Mouse (Mus musculus): ENCODE data around the gene Os9. TPM values are rescaled to one million over a fixed set of nuclear protein-coding genes. Genes with fewer than 3 reads are reported as not detected.
A peak's percentile ranks its signal among the peaks of the same experiment; 100 is the strongest.

Os9 gene
- polyA plus RNA-seq, 1 experiment, result 106 TPM

DNA sequence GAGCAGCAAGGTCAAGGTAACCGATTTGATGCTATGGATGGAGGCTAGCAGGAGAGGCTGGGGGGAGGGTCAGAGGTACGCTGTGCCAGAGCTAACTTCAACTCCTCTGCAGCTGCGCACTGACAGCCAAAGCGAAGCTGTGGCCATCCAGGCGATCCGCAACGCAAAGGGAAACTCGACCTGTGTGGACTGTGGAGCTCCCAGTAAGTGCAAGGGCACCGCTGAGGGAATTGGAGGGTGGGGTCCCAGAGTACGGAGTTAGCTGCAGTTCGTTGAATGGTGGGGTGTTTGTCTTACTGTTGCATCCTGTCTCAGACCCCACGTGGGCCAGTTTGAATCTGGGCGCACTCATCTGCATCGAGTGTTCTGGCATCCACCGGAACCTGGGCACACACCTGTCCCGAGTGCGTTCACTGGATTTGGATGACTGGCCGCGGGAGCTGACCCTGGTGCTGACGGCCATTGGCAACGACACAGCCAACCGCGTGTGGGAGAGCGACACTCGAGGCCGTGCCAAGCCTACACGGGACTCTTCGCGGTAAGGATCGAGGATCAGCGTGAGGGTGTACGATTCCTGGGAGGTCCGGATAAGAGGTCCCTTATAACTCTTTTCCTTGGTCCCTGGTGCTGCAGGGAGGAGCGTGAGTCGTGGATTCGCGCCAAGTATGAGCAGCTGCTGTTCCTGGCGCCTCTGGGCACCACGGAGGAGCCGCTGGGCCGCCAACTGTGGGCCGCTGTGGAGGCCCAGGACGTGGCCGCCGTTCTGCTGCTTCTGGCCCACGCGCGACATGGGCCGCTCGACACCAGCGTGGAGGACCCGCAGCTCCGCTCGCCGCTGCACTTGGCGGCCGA, 30.1 kb downstream of the Os9 start:
- Histone ChIP-seq H3K27ac (ENCODE audit: insufficient read depth, low read length) (peak overlapping the region; percentile 82), H3K4me1 (ENCODE audit: control insufficient read depth, insufficient read depth, low read length) (peaks cover 13% of the 10 kb centered on the region), H3K4me3 (ENCODE audit: insufficient read depth, low read length) (peak overlapping the region; percentile 1; the same call in 1 of the 2 replicates)
- TF ChIP-seq CTCF (IDR thresholded peaks at IDR 0.05; ENCODE audit: extremely low read depth, insufficient read depth, low read length) (no peak), POLR2A (IDR thresholded peaks at IDR 0.05; ENCODE audit: extremely low read depth, insufficient read depth, low read length) (no peak)

DNA sequence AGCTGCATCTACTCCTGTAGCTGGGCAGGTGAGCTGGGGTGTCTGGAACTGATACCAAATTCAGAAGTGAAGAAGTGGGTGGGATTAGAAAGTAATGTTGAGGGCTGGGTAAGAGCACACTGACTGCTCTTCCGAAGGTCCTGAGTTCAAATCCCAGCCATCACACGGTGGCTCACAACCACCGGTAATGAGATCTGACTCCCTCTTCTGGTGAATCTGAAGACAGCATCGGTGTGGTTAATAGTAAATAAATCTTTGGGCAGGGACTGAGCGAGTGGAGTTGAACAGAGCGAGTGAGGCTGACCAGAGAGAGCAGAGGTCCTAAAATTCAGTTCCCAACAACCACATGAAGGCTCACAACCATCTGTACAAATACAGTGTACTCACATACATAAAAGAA, 35.3 kb downstream of the Os9 start:
- TF ChIP-seq POLR2A (IDR thresholded peaks at IDR 0.05; ENCODE audit: extremely low read depth, insufficient read depth, low read length) (no peak), CTCF (IDR thresholded peaks at IDR 0.05; ENCODE audit: extremely low read depth, insufficient read depth, low read length) (no peak)
- no peak overlapping the region for H3K4me3 ChIP-seq (ENCODE audit: insufficient read depth, low read length)
- no peak overlapping the region for H3K27ac ChIP-seq (ENCODE audit: insufficient read depth, low read length)
- H3K4me1 ChIP-seq (ENCODE audit: control insufficient read depth, insufficient read depth, low read length), result peaks cover 16% of the 10 kb centered on the region

DNA sequence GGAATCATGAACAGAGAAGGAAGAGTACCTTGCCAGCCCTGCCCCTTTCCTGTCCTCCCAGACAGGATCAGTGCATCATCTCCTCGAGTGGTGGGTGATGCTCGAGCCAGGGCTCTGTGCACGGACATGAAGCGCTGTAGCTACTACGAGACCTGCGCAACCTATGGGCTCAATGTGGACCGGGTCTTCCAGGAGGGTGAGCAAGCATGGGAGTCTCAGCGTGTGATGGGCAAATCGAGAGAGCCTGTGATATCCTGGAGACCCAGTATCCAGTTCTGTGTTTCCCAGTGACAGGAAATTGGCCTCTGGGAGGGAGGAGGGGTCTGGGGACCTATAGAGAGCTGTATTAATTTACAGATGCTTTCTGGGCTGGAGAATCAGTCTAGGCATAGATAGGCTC, 35.9 kb downstream of the Os9 start:
- Histone ChIP-seq H3K4me1 (ENCODE audit: control insufficient read depth, insufficient read depth, low read length) (peaks cover 11% of the 10 kb centered on the region), H3K4me3 (ENCODE audit: insufficient read depth, low read length) (no peak overlapping the region), H3K27ac (ENCODE audit: insufficient read depth, low read length) (no peak overlapping the region)
- no peak for TF ChIP-seq POLR2A (IDR thresholded peaks at IDR 0.05; ENCODE audit: extremely low read depth, insufficient read depth, low read length)
- no peak for TF ChIP-seq CTCF (IDR thresholded peaks at IDR 0.05; ENCODE audit: extremely low read depth, insufficient read depth, low read length)

DNA sequence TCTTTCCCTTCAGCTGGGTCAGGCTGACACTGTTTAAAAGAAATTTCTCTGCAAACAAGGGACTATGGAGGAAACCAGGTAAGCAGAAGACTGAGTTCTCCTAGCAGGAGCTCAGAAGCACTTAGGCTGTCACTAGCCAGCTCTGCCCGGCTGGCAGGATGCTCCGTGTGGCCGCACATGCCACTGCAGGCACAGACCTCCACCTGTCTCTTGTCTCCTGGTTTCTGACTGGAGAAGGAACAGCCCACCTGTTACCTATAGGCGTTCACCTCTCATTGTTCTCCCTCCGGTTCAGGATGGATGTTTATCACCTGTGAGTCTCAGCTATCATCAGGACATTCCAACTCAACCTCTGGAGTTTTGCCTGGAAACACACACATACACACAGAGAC, 37.0 kb downstream of the Os9 start:
- TF ChIP-seq POLR2A (IDR thresholded peaks at IDR 0.05; ENCODE audit: extremely low read depth, insufficient read depth, low read length), result no peak
- TF ChIP-seq CTCF (IDR thresholded peaks at IDR 0.05; ENCODE audit: extremely low read depth, insufficient read depth, low read length), result no peak
- Histone ChIP-seq H3K4me3 (ENCODE audit: insufficient read depth, low read length) (no peak overlapping the region), H3K27ac (ENCODE audit: insufficient read depth, low read length) (no peak overlapping the region), H3K4me1 (ENCODE audit: control insufficient read depth, insufficient read depth, low read length) (peaks cover 11% of the 10 kb centered on the region)

DNA sequence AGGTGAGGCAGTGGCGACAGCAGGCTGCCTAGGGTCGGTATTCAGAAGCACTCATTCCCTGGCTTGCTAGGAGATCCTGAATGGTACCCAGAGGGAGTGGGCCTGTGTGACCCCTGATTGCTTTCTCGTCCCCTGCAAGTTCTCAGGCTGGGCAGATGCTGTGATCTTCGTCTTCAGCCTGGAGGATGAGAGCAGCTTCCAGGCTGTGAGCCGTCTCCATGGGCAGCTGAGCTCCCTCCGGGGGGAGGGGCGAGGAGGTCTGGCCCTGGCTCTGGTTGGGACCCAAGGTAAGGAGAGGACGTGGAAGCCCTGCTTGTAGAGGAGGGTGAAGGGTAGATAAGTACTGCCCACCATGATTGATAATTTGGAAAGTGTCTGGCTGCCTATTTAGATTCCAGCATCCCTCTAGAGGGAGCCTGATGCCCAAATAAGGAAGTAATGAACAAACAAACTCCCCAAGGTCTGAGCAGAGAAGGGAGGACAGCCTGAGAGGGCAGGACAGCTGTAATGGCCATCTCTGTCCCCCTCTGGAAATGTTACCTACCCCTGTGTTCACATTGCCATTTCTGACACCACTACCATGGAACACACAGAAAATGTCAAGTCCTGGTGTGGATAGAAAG, 37.5 kb downstream of the Os9 start:
- TF ChIP-seq POLR2A (IDR thresholded peaks at IDR 0.05; ENCODE audit: extremely low read depth, insufficient read depth, low read length), result no peak
- no peak for TF ChIP-seq CTCF (IDR thresholded peaks at IDR 0.05; ENCODE audit: extremely low read depth, insufficient read depth, low read length)
- Histone ChIP-seq H3K4me3 (ENCODE audit: insufficient read depth, low read length) (peak overlapping the region; percentile 48; the same call in 1 of the 2 replicates), H3K4me1 (ENCODE audit: control insufficient read depth, insufficient read depth, low read length) (peaks cover 11% of the 10 kb centered on the region), H3K27ac (ENCODE audit: insufficient read depth, low read length) (no peak overlapping the region)

- Histone ChIP-seq H3K27ac (ENCODE audit: insufficient read depth, low read length) (peak overlapping the region; percentile 96), H3K4me3 (ENCODE audit: insufficient read depth, low read length) (peak overlapping the region; percentile 48), H3K4me1 (ENCODE audit: control insufficient read depth, insufficient read depth, low read length) (peaks cover 11% of the 10 kb centered on the region)
- TF ChIP-seq POLR2A (IDR thresholded peaks at IDR 0.05; ENCODE audit: extremely low read depth, insufficient read depth, low read length) (no peak), CTCF (IDR thresholded peaks at IDR 0.05; ENCODE audit: extremely low read depth, insufficient read depth, low read length) (no peak)
Measured at GRCm38 (mm10) chr10:127081996-127082620, 38.8 kb downstream of the Os9 start.

GRCm38 (mm10) chr10:127080901-127081780, 39.8 kb downstream of the Os9 start:
- H3K27ac ChIP-seq (ENCODE audit: insufficient read depth, low read length), result peak overlapping the region; percentile 96
- H3K4me1 ChIP-seq (ENCODE audit: control insufficient read depth, insufficient read depth, low read length), result peaks cover 14% of the 10 kb centered on the region

DNA sequence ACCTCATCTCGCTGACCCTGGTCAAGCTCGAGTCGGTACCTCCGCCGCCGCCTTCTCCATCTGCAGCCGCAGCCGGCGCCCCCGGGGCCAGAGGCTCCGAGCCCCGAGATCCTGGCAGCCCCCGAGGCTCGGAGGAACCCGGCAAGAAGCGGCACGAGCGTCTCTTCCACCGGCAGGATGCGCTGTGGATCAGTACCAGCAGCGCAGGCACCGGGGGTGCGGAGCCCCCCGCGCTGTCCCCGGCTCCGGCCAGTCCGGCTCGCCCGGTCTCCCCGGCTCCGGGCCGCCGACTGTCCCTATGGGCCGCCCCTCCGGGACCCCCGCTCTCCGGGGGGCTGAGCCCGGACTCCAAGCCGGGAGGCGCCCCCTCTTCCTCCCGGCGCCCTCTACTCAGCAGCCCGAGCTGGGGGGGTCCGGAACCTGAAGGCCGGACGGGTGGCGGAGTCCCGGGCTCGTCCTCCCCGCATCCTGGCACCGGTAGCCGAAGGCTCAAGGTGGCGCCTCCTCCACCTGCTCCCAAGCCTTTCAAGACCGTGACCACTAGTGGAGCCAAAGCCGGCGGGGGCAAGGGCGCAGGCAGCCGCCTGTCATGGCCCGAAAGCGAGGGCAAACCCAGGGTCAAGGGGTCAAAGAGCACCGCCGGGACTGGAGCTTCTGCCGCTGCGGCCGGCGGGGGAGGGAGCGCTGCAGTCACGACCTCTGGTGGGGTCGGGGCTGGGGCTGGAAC, 41.1 kb downstream of the Os9 start:
- Histone ChIP-seq H3K4me1 (ENCODE audit: control insufficient read depth, insufficient read depth, low read length) (peaks cover 15% of the 10 kb centered on the region), H3K27ac (ENCODE audit: insufficient read depth, low read length) (peak overlapping the region; percentile 32), H3K4me3 (ENCODE audit: insufficient read depth, low read length) (peak overlapping the region; percentile 48)
- TF ChIP-seq POLR2A (IDR thresholded peaks at IDR 0.05; ENCODE audit: extremely low read depth, insufficient read depth, low read length) (no peak), CTCF (IDR thresholded peaks at IDR 0.05; ENCODE audit: extremely low read depth, insufficient read depth, low read length) (0 out of 2 replicates have a peak, but pooled peaks have one; percentile 3)

More at GRCm38 (mm10) chr10:127080901-127081780, 39.8 kb downstream of the Os9 start:
- TF ChIP-seq POLR2A (IDR thresholded peaks at IDR 0.05; ENCODE audit: extremely low read depth, insufficient read depth, low read length) (peak; percentile 73), CTCF (IDR thresholded peaks at IDR 0.05; ENCODE audit: extremely low read depth, insufficient read depth, low read length) (no peak)
- H3K4me3 ChIP-seq (ENCODE audit: insufficient read depth, low read length), result peak overlapping the region; percentile 48

All from cortical plate, adult 2 months (tissue).